Mouse (Mus musculus) mouse embryonic stem cell (cell line): ENCODE results near the gene Myo1f.

Source experiments
- in situ Hi-C, 2 experiments: fragments of 300-500 bp; cut with MboI; formaldehyde crosslinking; loops; 1 replicate in 1 of 2; 3 replicates in 1 of 2; pipeline ENCODE4 v1.14.3; 2019 to 2020; ENCODE audit warnings: low sequenced_read_pairs in 2 of 2, low pct_unique_long_range_greater_than_20kb in 1 of 2, mixed read lengths in 1 of 2; ENCODE audit not compliant: unreplicated experiment in 1 of 2

The Myo1f gene

GRCm38 (mm10) chr17:33555223-33555855 is at the start of gene Myo1f:
TSS of gene Myo1f (plus strand) at chr17:33555707.
- in situ Hi-C loops, result no loop called here

- in situ Hi-C loops, result no loop called here
These were observed 47.1 kb upstream of the Myo1f start for GRCm38 (mm10) chr17:33508386-33508785.

GRCm38 (mm10) chr17:33510172-33510571 is 45.3 kb upstream of the Myo1f start:
- in situ Hi-C loops, result loop anchor here in 1 of 2 experiments (10.0 kb wide), 1 partner anchor 275 kb away; the partner anchor contains the start of gene Angptl4

- in situ Hi-C loops, result loop anchor here in 1 of 2 experiments (10.0 kb wide), 1 partner anchor 272 kb away; the partner anchor contains the start of gene Angptl4
These were observed 42.8 kb upstream of the Myo1f start for GRCm38 (mm10) chr17:33512441-33513415.

- in situ Hi-C loops, result loop anchor here in 1 of 2 experiments (10.0 kb wide), 1 partner anchor 271 kb away; the partner anchor contains the start of gene Angptl4
These were observed 41.6 kb upstream of the Myo1f start for GRCm38 (mm10) chr17:33513874-33514273.

GRCm38 (mm10) chr17:33520366-33520765 is 35.1 kb upstream of the Myo1f start:
- in situ Hi-C loops, result no loop called here

- in situ Hi-C loops, result no loop called here
These were observed 32.0 kb upstream of the Myo1f start for GRCm38 (mm10) chr17:33523431-33523917.

- in situ Hi-C loops, result no loop called here
These were observed 31.4 kb upstream of the Myo1f start, which contains the start of gene Adamts10 for GRCm38 (mm10) chr17:33523918-33524755. TSS of gene Adamts10 (plus strand) at chr17:33524204.

GRCm38 (mm10) chr17:33524806-33525373 is 30.6 kb upstream of the Myo1f start:
- in situ Hi-C loops, result no loop called here

- in situ Hi-C loops, result no loop called here
These were observed 29.0 kb upstream of the Myo1f start for GRCm38 (mm10) chr17:33526506-33526905.

GRCm38 (mm10) chr17:33539106-33539675 is 16.3 kb upstream of the Myo1f start:
- in situ Hi-C loops, result no loop called here

GRCm38 (mm10) chr17:33539878-33540277 is 15.6 kb upstream of the Myo1f start:
- in situ Hi-C loops, result no loop called here

- in situ Hi-C loops, result no loop called here
These were observed 6.3 kb upstream of the Myo1f start for GRCm38 (mm10) chr17:33549212-33549611.

GRCm38 (mm10) chr17:33550388-33550787 is 5.1 kb upstream of the Myo1f start:
- in situ Hi-C loops, result no loop called here

GRCm38 (mm10) chr17:33552113-33552512 is 3.4 kb upstream of the Myo1f start:
- in situ Hi-C loops, result no loop called here

- in situ Hi-C loops, result no loop called here
These were observed 2.5 kb upstream of the Myo1f start for GRCm38 (mm10) chr17:33552964-33553363.

GRCm38 (mm10) chr17:33554536-33554935 is 971 bp upstream of the Myo1f start:
- in situ Hi-C loops, result no loop called here

GRCm38 (mm10) chr17:33557922-33558321 is 2.4 kb downstream of the Myo1f start:
- in situ Hi-C loops, result no loop called here
